Mouse (Mus musculus): ENCODE measurements around the gene Gse1.
A peak's percentile ranks its signal among the peaks of the same experiment; 100 is the strongest.

Gse1 gene

GRCm38 (mm10) chr8:120478754-120479153 lies 250.5 kb downstream of the Gse1 start:
- no peak for TF ChIP-seq GATA4 (IDR thresholded peaks at IDR 0.05; ENCODE audit: insufficient replicate concordance, low read length)

GRCm38 (mm10) chr8:120479691-120480090 lies 251.4 kb downstream of the Gse1 start:
- no peak for TF ChIP-seq GATA4 (IDR thresholded peaks at IDR 0.05; ENCODE audit: insufficient replicate concordance, low read length)

GRCm38 (mm10) chr8:120482015-120482689 lies 253.9 kb downstream of the Gse1 start:
- TF ChIP-seq GATA4 (IDR thresholded peaks at IDR 0.05; ENCODE audit: insufficient replicate concordance, low read length): no peak

GRCm38 (mm10) chr8:120484460-120484859 lies 256.2 kb downstream of the Gse1 start:
- no peak for TF ChIP-seq GATA4 (IDR thresholded peaks at IDR 0.05; ENCODE audit: insufficient replicate concordance, low read length)

- TF ChIP-seq GATA4 (IDR thresholded peaks at IDR 0.05; ENCODE audit: insufficient replicate concordance, low read length): no peak
Measured at GRCm38 (mm10) chr8:120485116-120485515, 256.9 kb downstream of the Gse1 start.

GRCm38 (mm10) chr8:120485551-120486476 lies 257.6 kb downstream of the Gse1 start:
- no peak for TF ChIP-seq GATA4 (IDR thresholded peaks at IDR 0.05; ENCODE audit: insufficient replicate concordance, low read length)

- no peak for TF ChIP-seq GATA4 (IDR thresholded peaks at IDR 0.05; ENCODE audit: insufficient replicate concordance, low read length)
Measured at GRCm38 (mm10) chr8:120486477-120487376, 258.5 kb downstream of the Gse1 start.

- no peak for TF ChIP-seq GATA4 (IDR thresholded peaks at IDR 0.05; ENCODE audit: insufficient replicate concordance, low read length)
Measured at GRCm38 (mm10) chr8:120487377-120487728, 259.1 kb downstream of the Gse1 start.

- no peak; the same call in 1 of the 2 replicates for TF ChIP-seq GATA4 (IDR thresholded peaks at IDR 0.05; ENCODE audit: insufficient replicate concordance, low read length)
Measured at GRCm38 (mm10) chr8:120487729-120488510, 259.7 kb downstream of the Gse1 start.

GRCm38 (mm10) chr8:120488636-120489131 lies 260.4 kb downstream of the Gse1 start:
- no peak for TF ChIP-seq GATA4 (IDR thresholded peaks at IDR 0.05; ENCODE audit: insufficient replicate concordance, low read length)

GRCm38 (mm10) chr8:120489142-120489754 lies 261.0 kb downstream of the Gse1 start:
- peak; percentile 50; the same call in 1 of the 2 replicates for TF ChIP-seq GATA4 (IDR thresholded peaks at IDR 0.05; ENCODE audit: insufficient replicate concordance, low read length)

- no peak for TF ChIP-seq GATA4 (IDR thresholded peaks at IDR 0.05; ENCODE audit: insufficient replicate concordance, low read length)
Measured at GRCm38 (mm10) chr8:120489771-120490281, 261.6 kb downstream of the Gse1 start.

- TF ChIP-seq GATA4 (IDR thresholded peaks at IDR 0.05; ENCODE audit: insufficient replicate concordance, low read length): no peak
Measured at GRCm38 (mm10) chr8:120490354-120491141, 262.3 kb downstream of the Gse1 start.
